Mouse (Mus musculus) cerebellum, adult 2 months (tissue): Measurements from ENCODE around the gene Cyp2w1.

Experiments used
- CTCF ChIP-seq: fragments of 200-500 bp; IDR thresholded peaks from 2 replicates; pipeline ENCODE4 v1.5.1; 2011; ENCODE audit warnings: low read depth, mild to moderate bottlenecking, control low read depth, low read length, moderate library complexity, borderline replicate concordance; ENCODE audit not compliant: insufficient read depth
- POLR2A ChIP-seq: fragments of 200-500 bp; IDR thresholded peaks from 2 replicates; pipeline ENCODE4 v1.6.1; 2011; ENCODE audit warnings: low read length, control low read depth, borderline replicate concordance; ENCODE audit not compliant: insufficient read depth

- no peak for TF ChIP-seq POLR2A
- no peak for TF ChIP-seq CTCF
Observed at GRCm38 (mm10) chr5:139335634-139336033, 16.8 kb upstream of the Cyp2w1 start.
